Mouse (Mus musculus) urinary bladder, postnatal 25 days (tissue): ENCODE measurements at regions not wholly inside any gene's neighbourhood (a gene's known extent, or its start where the extent isn't known, plus 50 kb on each side); places are given as distances from the start of the nearest gene placed in this dataset.

Experiments used
- DNase-seq: peaks from one replicate; pipeline ENCODE4 v3.0.0; 2022; ENCODE audit warnings: low spot score

GRCm38 (mm10) chr13:107179551-107179950, 157.6 kb upstream of the Kif2a start:
- no peak for DNase-seq

GRCm38 (mm10) chr13:107177595-107177994, 155.7 kb upstream of the Kif2a start:
- DNase-seq, result no peak

- no peak for DNase-seq
Measured at GRCm38 (mm10) chr13:107175891-107176290, 154.0 kb upstream of the Kif2a start.

- peak; percentile 19 for DNase-seq
Measured at GRCm38 (mm10) chr13:107168599-107169149, 146.7 kb upstream of the Kif2a start.

DNA sequence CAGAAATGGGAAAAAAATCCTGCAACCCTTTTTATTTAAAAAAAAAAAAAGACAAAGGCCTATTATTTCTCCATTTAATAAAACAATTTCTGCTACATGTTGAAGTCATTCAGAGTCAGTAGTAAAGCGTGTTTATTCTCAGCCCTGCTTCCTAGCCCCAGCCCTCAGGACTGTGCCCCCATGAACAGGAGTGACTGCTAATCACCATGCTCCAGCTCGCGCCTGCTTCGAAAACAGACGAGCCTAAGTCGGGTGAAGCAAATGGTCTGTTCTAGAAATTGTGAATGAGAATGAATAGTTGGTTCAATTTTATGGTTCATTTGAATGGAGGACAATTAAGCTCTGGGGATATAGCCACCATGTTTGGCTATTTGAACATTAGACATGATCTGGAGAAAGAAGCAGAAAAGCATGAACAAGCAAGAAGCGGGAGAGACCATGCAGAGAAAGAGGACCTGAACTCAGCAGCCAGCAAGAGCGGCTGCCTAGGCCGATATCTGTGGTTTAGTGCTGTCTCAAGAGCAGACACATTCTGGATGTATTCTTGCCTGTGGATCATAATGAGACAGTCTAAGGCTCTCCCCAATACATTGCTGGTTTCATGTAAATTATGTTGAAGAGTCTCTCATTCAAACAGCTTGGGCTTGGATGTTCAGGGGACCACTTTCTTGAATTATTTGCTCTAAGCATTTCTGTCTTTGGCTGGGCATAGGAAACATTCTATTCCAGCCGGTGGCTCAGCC, 146.1 kb upstream of the Kif2a start:
- DNase-seq, result no peak

GRCm38 (mm10) chr13:107151548-107151947, 129.6 kb upstream of the Kif2a start:
- no peak for DNase-seq

DNA sequence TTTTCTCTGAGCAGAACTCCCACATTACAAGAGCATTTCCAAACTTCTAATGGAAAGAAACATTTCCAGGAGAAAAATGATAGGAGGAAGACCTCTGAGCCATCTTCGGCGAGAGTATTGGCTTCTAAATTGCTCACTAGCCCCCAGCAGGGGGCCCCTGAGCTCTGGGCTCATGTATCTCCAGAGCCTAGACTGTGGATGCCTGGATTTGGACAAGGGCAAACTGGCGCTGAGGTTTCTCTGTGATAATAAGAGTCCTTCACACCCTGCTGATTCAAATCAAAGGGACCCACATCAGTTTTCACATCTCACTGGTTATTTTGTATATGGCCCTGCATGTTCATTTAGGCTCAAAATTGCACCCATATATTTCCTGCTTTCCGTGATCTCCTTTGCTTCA, 119.3 kb upstream of the Kif2a start:
- DNase-seq, result no peak

GRCm38 (mm10) chr13:107134125-107134524, 112.2 kb upstream of the Kif2a start:
- DNase-seq, result no peak

- no peak for DNase-seq
Measured at GRCm38 (mm10) chr13:107126636-107127035, 104.7 kb upstream of the Kif2a start.

DNA sequence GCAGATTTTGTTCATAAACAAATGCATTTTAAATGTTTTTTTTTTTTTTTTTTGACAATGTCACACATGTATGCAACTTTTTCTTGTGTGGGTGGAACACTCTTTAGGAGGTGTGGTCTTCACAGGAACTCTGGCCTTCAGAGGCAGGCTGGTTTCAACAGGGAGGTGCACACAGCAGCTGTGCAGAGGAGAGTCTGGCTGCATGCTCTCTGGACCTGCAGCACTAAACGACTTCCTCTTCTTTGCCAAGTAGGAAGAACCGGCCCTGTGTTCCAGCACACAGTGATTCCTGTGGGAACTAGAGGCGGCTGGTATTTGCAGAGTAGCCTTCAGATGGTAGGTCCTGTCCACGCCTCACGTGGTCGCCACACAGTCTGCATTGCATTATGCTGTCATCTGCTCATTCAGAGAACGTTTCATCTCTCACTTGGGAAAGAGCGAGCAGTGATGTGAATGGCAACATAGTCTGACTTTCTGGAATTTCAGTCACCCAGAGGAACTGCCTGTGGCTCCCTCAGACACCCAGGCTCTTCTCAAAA, 102.3 kb upstream of the Kif2a start:
- DNase-seq, result no peak

- peak; percentile 81 for DNase-seq
Measured at GRCm38 (mm10) chr13:107113949-107114690, 92.2 kb upstream of the Kif2a start.

DNA sequence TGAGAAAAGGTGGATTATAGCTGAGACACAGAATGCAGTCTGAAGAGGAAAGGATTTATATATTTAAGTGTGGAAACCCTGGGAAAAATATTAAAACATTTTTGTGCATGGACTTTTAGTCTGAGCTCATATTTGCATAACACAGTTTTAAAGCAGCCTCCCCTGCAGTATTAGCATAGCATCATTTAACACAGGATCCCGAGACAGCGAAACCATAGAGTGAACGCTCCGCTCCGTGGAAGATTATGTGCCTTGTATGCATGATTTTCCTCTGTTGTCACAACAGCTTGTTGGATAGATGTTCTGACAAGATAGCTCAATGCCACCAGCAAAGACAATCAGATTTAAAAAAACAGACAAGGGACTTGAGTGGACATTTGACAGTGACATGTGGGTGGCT, 86.1 kb upstream of the Kif2a start:
- DNase-seq, result no peak

- no peak for DNase-seq
Measured at GRCm38 (mm10) chr13:107107572-107107971, 85.6 kb upstream of the Kif2a start.

DNA sequence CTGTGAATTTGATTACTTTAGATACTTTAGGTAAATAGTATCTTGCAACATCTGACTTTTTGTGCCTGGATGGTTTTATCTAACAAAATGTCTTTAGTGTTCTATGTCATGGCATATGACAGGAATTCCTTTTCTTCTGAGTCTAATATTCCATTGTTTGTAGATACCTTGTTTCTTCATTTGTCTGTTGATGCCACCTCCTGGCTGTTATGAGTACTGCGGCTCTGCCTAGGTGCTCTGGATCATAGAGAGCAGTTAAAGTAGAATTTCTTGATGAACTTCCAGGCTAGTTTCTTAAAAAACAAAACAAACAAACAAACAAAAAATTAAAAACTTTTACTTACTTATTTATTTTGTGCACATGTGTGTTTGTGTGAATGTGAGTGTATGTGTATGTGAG, 83.6 kb upstream of the Kif2a start:
- DNase-seq, result peak; percentile 22

DNA sequence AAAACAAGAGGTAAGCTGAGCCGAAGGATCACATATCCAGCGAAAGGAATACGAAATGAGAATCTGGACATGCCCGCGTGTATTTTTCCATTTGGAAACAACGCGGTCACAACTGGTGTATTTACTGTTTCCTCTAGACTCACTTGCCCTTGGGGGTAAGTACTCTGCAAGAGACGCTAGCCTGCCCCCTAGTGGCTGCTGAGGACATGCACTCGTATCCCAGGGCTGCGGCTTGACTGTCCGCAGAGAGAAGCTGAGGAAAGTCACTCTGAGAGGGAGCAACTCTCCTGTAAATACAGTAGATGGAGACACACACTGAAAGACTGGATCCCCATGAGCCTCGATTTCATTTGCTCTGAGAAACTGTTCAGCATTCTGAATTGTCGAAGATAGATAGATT, 79.7 kb upstream of the Kif2a start:
- DNase-seq, result peak; percentile 87

GRCm38 (mm10) chr13:107100852-107101325, 79.0 kb upstream of the Kif2a start:
- DNase-seq, result no peak

- no peak for DNase-seq
Measured at GRCm38 (mm10) chr13:107100116-107100515, 78.2 kb upstream of the Kif2a start.

DNA sequence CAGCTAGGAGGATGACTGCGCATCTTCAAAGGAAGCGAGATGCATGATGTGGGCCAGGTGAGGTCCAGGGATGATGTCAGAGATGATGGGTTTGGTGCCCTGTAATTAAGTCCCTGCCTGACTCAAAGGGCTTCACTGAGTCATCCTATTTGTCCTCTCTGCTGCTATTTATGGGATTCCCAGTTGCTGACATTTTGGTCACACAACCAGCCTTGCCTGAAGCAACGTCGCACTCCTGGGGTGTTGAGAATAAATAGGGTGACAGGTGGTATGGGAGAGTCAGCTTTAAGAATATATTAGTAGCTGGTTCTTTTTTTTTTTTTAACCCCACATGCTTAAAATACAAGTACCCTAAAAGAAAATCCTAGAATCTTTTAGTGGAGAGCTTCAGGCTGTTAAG, 75.1 kb upstream of the Kif2a start:
- no peak for DNase-seq

- DNase-seq, result no peak
Measured at GRCm38 (mm10) chr13:107094976-107095716, 73.2 kb upstream of the Kif2a start.

DNA sequence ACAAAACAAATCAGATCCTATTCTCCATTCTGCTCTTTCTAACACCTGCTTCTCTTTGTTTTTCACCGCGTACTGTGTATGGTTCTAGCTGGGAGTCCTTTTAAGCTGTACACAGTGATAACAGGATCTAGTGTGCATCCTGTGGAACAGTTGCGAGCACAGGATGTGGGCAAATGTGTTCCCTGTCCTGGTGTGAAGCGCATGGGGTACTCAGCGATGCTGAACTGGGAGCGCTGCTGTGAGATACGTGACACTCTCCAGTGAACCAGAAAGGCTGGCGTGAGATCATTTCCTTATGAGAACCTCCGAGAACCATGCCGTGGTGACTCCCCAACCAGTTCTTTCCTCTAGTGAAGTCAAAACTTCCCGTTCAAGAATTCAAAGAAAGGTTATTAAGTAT, 72.6 kb upstream of the Kif2a start:
- DNase-seq, result no peak

DNA sequence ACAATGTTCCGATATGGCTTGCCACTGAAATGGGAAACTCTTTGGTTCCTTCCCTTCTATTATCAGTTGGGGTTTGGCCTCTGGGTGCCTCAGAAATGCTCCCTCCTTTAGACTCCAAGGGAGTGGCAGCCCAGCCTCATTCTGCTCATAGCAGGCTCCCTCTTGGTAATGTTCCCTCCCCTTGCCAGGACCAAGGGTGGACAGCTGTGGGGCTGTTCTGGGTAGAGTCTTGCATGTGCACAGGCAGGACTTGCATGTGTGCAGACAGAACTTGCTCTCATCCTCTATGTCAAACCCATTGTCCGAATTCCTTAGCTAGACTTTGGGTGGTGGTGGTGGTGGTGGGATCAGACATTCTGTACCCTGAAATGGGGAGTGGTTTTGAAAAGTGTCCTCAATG, 71.8 kb upstream of the Kif2a start:
- DNase-seq, result no peak

DNA sequence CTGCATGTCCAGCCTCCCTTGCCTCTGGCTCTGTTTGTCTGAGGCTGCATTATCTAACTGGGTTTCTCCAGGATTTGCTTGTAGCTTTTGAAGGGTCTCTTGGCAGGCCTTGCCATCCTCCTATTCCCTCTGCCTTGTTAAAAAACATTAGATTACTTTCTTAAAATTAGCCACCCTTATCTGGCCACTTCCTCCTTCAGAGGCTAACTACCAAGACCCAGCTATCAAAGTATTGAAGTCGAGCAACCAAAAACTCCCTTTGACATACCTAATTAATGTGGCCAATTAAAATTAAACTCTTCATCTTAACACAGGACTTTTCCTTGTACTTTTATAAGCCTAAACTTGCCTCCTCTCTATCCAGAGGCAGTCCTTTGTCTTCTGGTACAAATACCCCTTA, 66.3 kb upstream of the Kif2a start:
- no peak for DNase-seq
